Mouse (Mus musculus): ENCODE data around the gene Unc5c.

The Unc5c gene

DNA sequence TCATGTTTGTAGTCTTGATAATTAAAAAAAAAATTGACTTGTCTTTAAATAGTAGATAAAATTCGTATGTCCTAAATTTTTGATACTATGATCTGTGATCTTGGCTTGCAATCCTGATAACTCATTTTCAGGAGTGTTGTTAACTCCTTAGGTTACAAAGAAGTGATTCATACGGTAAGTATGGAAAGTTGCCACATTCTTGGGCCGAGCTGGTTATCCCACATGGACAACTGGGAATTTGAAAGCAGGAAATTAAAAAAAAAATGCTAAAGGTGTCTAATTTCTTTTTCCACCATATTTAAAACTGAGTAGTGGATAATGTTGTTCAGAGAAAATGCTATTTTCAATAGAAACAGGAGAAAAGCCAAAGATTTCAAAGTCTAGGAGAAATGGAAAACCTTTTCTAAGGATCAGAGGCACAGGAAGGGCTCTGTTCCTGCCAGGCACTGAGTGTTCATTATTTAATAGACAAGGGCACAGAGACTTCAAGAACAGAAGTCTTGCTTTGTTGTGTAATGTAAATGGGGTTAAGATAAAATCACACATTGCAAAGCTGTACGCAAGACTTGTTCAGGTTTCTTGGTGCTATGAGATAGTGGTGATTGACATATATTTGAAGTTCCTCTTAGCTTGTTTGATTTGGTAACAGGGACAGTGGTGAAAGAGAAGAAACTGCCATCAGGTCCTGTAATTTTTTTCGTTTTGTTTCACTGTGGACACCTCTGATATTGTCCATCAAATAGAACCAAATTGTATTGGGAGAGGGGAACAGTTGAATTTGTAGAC, 46.4 kb downstream of the Unc5c start:
- DNase-seq: no peak

DNA sequence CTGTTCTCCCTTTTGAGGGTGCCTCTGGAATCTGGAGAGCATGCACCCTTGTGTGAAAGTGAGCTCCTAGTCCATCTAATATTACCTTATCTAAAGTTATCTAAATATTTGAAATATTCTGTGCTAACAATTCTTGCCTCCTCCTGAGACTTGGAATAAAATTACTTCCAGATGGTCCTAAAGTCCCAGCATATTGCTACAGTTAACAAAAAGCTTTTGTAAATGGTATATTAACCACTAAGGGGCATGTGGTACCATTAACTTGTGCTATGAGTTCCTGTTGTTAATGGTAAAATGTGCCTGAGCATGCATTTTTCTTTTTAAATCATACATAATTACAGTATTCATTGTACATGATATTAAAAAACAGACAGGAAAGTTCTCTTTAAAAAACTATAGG, 63.7 kb downstream of the Unc5c start:
- no peak for DNase-seq

GRCm38 (mm10) chr3:141529599-141529998, 64.6 kb downstream of the Unc5c start:
- no peak for DNase-seq

- DNase-seq: no peak
These were observed 68.8 kb downstream of the Unc5c start for GRCm38 (mm10) chr3:141533861-141534260.

DNA sequence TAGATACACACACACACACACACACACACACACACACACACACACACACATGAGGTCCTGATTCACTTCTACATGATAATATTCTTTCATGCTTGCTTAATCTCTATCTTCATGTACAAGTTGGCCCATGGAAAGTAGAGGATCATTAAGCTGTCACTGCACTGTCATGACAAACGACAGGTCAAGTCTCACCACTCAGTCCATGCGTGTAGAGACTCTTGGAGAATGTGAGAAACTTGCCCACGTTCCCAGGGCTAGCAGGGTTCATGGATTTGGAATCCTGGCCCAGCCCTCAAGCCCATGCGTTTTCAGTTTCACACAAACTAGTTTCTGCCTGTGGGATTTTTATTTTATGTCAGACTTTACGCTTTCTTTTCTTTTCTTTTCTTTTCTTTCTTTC, 71.8 kb downstream of the Unc5c start:
- DNase-seq: no peak

DNA sequence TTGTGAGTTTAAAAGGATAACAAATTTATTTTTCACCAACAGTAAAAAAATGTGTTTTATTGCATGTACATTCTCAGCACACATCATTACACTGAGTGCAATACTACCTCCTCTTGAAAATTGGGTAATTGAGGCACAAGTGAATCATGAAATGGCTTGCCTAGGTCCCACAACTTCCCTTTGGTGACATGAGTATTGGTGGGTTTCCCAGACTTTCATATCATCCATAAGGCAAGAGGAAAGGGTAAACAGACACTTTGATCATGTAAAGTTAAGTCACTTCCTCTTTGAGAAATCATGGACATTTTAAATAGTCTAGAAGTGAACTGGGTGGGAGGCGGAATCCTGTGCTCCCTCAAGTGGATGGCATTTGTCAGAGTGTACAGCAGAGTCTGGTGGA, 73.1 kb downstream of the Unc5c start:
- no peak for DNase-seq

GRCm38 (mm10) chr3:141540749-141541148, 75.7 kb downstream of the Unc5c start:
- no peak for DNase-seq

DNA sequence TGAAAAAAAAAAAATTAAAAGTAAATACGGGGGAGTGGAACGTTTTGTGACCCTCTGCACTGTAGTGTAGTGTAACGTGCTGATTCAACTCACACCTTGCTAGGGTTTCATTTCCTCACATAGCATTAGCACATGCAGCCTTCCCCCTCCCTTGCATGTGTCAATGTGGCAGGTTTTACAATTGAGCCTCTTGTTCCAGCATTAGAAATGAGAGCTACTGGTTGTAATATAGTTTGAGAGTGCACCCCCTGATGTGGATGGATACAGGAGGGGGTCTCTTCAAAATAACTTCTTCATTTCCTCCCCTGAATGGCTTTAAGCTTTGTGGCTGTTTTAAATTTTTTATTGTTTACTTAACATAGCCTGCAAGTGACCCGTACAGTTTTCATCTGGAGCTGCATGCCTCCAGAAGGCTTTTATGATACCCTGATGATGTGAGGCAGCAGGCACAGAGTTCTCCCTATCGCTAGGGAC, 82.4 kb downstream of the Unc5c start:
- DNase-seq: no peak

- DNase-seq: no peak
These were observed 84.6 kb downstream of the Unc5c start for GRCm38 (mm10) chr3:141549661-141550060.

DNA sequence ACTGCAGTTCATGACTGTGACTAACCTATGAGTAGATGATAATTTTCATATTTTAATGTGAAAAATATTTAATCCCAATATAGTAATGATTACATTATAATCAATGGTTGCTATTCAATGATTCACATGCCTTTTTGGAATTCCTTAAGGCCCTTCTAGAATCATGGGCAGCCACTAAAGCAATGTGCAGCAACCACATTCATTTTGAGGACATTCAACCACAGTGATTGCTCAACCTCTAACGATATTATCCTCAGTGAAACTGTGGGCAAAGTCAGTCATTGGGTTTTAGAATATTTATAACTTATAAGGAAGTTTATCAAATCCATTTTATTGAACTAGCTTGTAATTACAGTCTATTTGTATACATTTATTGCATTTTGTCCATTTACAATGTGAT, 87.9 kb downstream of the Unc5c start:
- DNase-seq: no peak

DNA sequence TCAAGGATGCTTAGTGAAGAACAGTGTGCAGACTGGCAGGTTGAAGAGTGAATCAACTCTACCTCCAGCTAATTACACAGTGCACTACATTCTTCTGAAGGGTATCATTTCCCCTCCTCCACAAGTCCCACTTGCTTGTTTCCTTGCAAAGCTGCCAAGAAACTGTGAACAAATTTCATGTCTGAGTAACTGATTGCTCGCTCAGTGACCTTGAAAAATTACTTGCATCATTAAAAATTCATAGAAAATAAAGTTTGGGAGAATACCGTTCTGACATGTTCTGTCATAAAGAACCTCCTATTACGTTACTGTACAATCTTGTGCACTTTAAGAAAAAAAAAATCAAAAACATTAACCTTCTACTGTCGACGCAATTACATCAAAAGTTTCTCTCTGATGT, 92.1 kb downstream of the Unc5c start:
- no peak for DNase-seq

GRCm38 (mm10) chr3:141575076-141575688, 110.2 kb downstream of the Unc5c start:
- no peak for DNase-seq

DNA sequence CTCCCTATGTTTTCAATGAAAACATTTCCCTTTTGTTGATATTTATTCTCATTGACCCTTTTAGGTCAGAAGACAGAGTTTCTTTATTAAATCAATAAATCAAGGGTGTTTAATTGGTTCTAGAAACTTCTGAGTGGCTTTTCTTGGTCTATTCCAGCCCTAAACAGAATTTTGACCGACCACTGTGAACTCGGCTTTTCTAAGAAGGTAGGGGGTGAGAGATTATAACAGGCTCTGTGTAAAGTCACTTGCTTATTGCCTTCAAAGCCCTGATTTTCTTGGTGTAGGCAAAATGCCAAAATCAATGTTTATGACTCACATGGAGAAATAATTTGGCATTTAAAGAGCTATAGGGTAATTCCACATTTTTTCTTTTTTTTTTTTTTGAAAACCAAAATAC, 112.4 kb downstream of the Unc5c start:
- DNase-seq: no peak

- no peak for DNase-seq
These were observed 116.3 kb downstream of the Unc5c start for GRCm38 (mm10) chr3:141581190-141581891.

DNA sequence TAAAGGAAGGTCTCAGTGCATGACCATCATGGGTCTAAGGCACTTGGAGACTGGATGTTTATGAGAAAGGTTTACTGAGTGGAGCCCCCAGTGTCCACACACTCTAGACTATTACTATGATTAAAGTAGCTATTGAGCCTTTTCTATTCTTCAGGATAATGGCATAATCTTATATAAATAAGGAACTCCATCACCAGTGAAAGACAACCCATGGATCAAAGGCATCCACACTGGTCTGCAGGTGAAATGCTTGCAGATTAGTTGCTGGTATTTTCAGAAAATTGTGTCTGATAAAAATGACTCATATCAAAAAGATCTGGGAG, 116.8 kb downstream of the Unc5c start:
- no peak for DNase-seq

- DNase-seq: no peak
These were observed 118.2 kb downstream of the Unc5c start for GRCm38 (mm10) chr3:141583180-141583579.

DNA sequence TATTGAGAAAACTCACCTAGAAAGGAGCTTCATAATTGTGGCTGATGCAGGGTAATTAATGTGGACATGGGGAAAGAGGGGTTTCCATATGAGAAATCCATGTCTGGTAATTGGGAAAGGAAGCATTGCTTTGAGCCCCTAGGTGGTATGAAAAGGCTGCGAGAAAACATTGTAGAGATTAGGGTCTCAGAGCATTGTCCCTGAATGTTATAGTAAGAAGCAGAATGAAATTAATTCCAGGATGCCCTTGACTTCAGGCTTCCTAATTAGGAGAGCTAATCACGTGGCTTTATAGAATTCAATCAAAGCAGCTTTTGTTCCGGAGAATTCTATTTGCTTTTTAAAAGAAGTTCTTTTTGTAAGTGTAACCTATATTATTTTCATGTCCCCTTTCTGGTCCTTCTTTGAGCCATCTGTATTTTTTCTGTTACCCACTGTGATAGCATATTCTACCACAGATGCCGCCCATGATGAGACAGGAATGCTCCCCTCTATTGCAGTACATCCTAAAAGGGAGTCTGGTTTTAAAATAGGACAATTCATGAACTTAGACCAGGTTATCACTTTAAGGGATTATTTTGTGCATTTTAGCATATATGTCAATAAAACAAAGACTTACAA, 124.5 kb downstream of the Unc5c start:
- DNase-seq: no peak

- DNase-seq: no peak
These were observed 128.2 kb downstream of the Unc5c start for GRCm38 (mm10) chr3:141593249-141593648.

DNA sequence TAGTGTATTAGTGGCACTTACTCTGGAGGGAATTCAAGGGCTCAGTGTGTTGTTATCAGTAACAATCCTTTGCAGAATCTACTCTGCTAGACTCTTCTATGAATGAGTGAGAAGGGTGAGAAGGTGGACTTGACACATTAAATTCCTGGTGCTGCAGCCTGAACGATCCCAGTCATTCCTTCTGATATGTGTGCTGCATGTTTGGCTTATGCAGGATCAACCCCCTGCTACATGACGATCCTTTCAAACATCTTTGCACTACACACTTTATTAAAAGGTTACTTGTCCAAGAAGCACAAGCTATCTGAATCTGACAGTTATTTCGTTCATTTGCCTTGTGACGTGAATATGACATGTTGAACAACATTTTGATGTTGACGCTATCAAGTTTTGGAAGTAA, 129.1 kb downstream of the Unc5c start:
- no peak for DNase-seq

DNA sequence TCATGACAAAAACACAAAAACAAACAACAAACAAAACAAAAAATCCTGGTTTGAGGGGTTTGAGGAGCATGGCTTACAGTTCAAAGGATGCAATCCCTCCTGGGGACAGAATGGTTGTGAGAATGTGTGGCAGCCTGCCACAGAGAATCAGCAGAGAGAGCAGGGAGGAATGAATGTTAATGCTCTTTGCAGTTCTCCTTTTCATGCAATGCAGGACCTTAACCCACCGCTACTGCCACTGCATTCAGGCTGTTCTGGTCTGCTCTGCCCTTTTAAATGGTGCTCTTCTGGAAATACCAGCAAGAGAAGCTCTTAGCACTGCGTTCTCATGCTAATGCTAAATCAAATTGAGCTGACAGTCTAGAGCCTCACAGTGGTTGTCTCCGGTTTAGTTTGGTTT, 130.1 kb downstream of the Unc5c start:
- DNase-seq: no peak

GRCm38 (mm10) chr3:141596461-141596860, 131.4 kb downstream of the Unc5c start:
- peak in 1 of 2 experiments; percentile 2 for DNase-seq

GRCm38 (mm10) chr3:141596881-141597280, 131.9 kb downstream of the Unc5c start:
- no peak for DNase-seq

GRCm38 (mm10) chr3:141597974-141598373, 133.0 kb downstream of the Unc5c start:
- no peak for DNase-seq

GRCm38 (mm10) chr3:141598936-141599335, 133.9 kb downstream of the Unc5c start:
- DNase-seq: no peak

All from kidney, postnatal 36 days (tissue).